Mouse (Mus musculus): Measurements from ENCODE around the gene Immp2l.

DNA sequence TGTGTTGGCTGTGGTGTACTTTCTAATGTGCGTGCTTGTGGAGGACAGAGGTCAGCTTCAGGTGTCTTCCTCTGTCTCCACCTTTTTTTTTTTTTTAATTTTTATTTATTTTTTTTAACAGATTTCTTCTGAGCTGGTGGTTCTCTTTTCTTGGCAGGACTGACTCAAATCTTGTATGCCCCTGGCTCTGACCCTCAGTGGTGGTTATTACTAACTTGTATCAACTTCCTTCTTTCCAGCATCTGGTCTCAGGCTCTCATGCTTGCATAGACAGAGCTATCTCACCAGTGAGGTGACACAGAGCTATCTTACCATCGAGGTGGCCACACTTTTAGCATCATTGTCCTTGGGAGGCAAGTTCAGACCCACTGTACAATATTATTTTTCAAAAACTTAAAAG, 17.8 kb downstream of the Immp2l start:
- TF ChIP-seq CTCF (IDR thresholded peaks at IDR 0.05; ENCODE audit: low read depth, low read length) (no peak), POLR2AphosphoS5 (IDR thresholded peaks at IDR 0.05; ENCODE audit: insufficient replicate concordance, low read depth, low read length) (no peak), TAL1 (conservative IDR thresholded peaks at IDR 0.05; ENCODE audit: low read depth, low read length) (no peak), GATA1 (IDR thresholded peaks at IDR 0.05; ENCODE audit: borderline replicate concordance, low read length) (no peak), GATA2 (IDR thresholded peaks at IDR 0.05; ENCODE audit: borderline replicate concordance, low read depth, low read length) (no peak)
